Mouse (Mus musculus) liver, adult 2 months (tissue): ENCODE measurements at regions not wholly inside any gene's neighbourhood (a gene's known extent, or its start where the extent isn't known, plus 50 kb on each side); places are given as distances from the start of the nearest gene placed in this dataset.

Experiments
- CTCF ChIP-seq: fragments of 200-500 bp; IDR thresholded peaks from 2 replicates; pipeline ENCODE4 v1.5.1; 2011; ENCODE audit warnings: low read depth, low read length, control low read depth
- POLR2A ChIP-seq: fragments of 200-500 bp; IDR thresholded peaks from 2 replicates; pipeline ENCODE4 v1.6.1; 2011; ENCODE audit warnings: low read length, control low read depth; ENCODE audit not compliant: insufficient read depth; ENCODE audit errors: extremely low read depth

DNA sequence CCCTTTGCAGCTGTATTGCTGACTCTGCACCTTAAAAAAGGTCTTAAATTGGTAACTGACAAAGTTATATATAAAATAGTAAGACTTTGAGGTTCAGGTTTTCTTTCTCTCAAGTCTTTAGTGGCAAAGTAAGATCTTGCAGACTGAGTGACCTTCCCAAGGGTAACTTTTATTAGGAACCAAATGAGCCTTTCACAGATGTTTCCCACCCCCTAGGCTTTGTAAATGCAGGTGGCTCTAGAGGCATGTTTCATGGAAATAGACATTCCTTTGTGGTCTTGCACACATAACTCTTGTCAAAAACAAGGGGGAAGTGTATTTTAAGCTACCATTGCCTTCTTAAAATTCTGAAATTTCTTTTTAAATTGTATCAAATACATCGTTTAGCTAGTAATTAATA is 1125.0 kb downstream of the D3Ertd751e start:
- TF ChIP-seq CTCF (no peak), POLR2A (no peak)
